Comparison of ENCODE assay signal across 8 mouse cellular contexts in genomic region chr9:120739199-120739952, GRCm38 (mm10).
DNase-seq lines count a peak whose midpoint lies in the region; ATAC-seq lines count a peak whose summit lies in the region.

No protein-coding gene starts in this region.

- ATAC-seq in hindbrain, embryonic 11.5 days (ENCODE audit: low FRiP score) = no peak
- ATAC-seq in midbrain, embryonic 12.5 days (ENCODE audit: low FRiP score, low read depth) = no peak
- ATAC-seq in inflammation-experienced regulatory T-cells, adult 6 months = no peak

- no peaks in the 10 kb centered on the region for H3K9me3 ChIP-seq in hindbrain, embryonic 11.5 days (ENCODE audit: control insufficient read depth, low read length)
- no peaks in the 10 kb centered on the region for H3K9me3 ChIP-seq in midbrain, embryonic 12.5 days

- no peaks in the 10 kb centered on the region for H3K36me3 ChIP-seq in hindbrain, embryonic 11.5 days (ENCODE audit: control insufficient read depth, insufficient read depth, low read length)
- no peaks in the 10 kb centered on the region for H3K36me3 ChIP-seq in midbrain, embryonic 12.5 days

- no peaks in the 10 kb centered on the region for H3K27me3 ChIP-seq in hindbrain, embryonic 11.5 days (ENCODE audit: control insufficient read depth, insufficient read depth, low read length)
- H3K27me3 ChIP-seq in midbrain, embryonic 12.5 days = 0 out of 2 replicates have a peak, but pooled peaks cover 8% of the 10 kb centered on the region

- no peak overlapping the region for H3K4me2 ChIP-seq in hindbrain, embryonic 11.5 days (replicated peaks; ENCODE audit: low read depth, low read length)
- no peak overlapping the region for H3K4me2 ChIP-seq in midbrain, embryonic 12.5 days (replicated peaks)

- WGBS in hindbrain, embryonic 11.5 days = 49% methylated on average over 14 of the region's 14 CpGs
- 47% methylated on average over 14 of the region's 14 CpGs for whole genome bisulfite sequencing in midbrain, embryonic 12.5 days

- H3K27ac ChIP-seq in hindbrain, embryonic 11.5 days (ENCODE audit: low read depth, low read length) = peak overlapping the region; percentile 65
- H3K27ac ChIP-seq in midbrain, embryonic 12.5 days (replicated peaks) = peak overlapping the region; percentile 46

- DNase-seq in 3T3-L1 (ENCODE audit: low read depth, low spot score) = peak; percentile 97
- DNase-seq in adrenal gland, postnatal 25 days = peak; percentile 59
- peak; percentile 30 for DNase-seq in forelimb bud, embryonic 11.5 days (ENCODE audit: low read depth, low spot score)
- peak; percentile 39 for DNase-seq in hindbrain, embryonic 11.5 days (ENCODE audit: low spot score)
- peak; percentile 28 to 39 for DNase-seq in layer of hippocampus, postnatal 36 days
- DNase-seq in urinary bladder, postnatal 14 days (ENCODE audit: low spot score) = peak; percentile 74

- H3K4me3 ChIP-seq in hindbrain, embryonic 11.5 days (ENCODE audit: low read depth, low read length) = no peak overlapping the region
- H3K4me3 ChIP-seq in midbrain, embryonic 12.5 days = no peak overlapping the region

- H3K4me1 ChIP-seq in hindbrain, embryonic 11.5 days (replicated peaks; ENCODE audit: control insufficient read depth, insufficient read depth, low read length) = no peaks in the 10 kb centered on the region
- peaks cover 24% of the 10 kb centered on the region for H3K4me1 ChIP-seq in midbrain, embryonic 12.5 days

- no peak overlapping the region; the same call in 1 of the 2 replicates for H3K9ac ChIP-seq in hindbrain, embryonic 11.5 days (ENCODE audit: low read depth, low read length)
- H3K9ac ChIP-seq in midbrain, embryonic 12.5 days (replicated peaks) = no peak overlapping the region

Comparison
In these comparisons a context has a peak if more than half of its experiments do, and no peak if none do; other contexts are left out.
1. DNase-seq: peak in every context shown above with its lines; median percentile 97 in 3T3-L1; 74 in urinary bladder, postnatal 14 days; 59 in adrenal gland, postnatal 25 days; 39 in hindbrain, embryonic 11.5 days; 34 in layer of hippocampus, postnatal 36 days; 30 in forelimb bud, embryonic 11.5 days.